Mouse (Mus musculus): Measurements from ENCODE around the gene Pan3.

The Pan3 gene

DNA sequence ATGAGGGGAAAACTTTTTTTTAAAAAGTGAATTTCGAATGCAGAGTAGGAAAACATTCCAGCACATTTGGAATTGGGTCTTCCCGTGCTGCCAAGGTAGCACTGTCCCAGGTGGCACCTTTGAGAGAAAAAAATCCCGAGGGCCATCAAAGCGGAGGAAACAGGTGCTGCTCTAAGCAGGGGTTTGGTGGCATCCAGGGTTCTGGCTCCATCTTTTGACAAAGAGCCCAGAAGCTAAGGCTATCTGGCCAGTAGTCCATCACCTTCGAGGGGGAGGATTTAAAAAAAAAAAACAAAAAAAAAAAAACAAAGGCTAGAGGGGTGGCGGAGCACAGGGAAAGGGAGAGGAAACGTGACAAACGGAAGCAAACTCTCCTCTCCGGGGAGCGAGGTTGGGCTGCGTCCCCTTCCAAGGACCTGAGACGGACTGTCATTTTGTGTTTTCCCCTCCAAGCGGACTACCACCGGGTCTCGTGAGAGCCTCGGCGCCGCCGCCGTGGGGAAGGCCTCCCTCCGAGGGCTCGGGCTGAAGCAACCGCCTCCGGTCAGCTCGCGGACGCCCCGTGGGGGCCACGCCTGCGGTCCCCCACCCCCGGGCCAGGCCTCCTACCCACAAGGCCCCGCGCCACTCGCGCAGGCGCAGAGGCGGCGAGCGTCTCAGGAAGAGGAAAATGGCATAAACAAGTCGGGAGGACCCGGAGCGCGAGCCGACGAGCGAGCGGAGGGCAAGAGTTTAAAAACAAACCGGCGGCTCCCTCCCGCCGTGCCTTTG is at the start of gene Pan3:
Gene Pan3, plus strand, starts transcription at position 627 of the 771 bp plus-strand sequence.
- peak; percentile 95 to 97 for DNase-seq (ENCODE audit: low spot score in 2 of 2)

DNA sequence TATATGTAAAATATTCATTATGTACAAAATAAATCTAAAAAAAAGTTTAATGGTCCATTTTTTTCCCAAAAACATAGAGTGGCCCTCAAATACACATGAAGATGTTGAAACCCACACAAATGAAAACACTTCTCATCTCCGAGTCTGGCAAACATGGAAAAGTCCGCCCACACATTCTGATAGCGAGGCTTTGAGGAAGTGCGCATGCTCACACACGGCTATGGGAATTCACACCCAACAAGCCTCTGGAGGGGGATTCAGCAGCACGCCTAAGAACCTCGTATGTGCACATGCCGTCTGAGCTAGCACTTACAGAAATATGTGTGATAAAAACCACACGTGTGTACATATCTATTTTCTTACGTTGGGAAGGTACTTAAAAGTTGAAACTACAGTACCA is 48.6 kb upstream of the Pan3 start:
- DNase-seq (ENCODE audit: low spot score in 2 of 2), result peak; percentile 22 to 48

GRCm38 (mm10) chr5:147386865-147387264 is 43.1 kb upstream of the Pan3 start:
- no peak for DNase-seq (ENCODE audit: low spot score in 2 of 2)

- no peak for DNase-seq (ENCODE audit: low spot score in 2 of 2)
Observed at GRCm38 (mm10) chr5:147388376-147389008, 41.5 kb upstream of the Pan3 start.

- DNase-seq (ENCODE audit: low spot score in 2 of 2), result no peak
Observed at GRCm38 (mm10) chr5:147389052-147389451, 40.9 kb upstream of the Pan3 start.

DNA sequence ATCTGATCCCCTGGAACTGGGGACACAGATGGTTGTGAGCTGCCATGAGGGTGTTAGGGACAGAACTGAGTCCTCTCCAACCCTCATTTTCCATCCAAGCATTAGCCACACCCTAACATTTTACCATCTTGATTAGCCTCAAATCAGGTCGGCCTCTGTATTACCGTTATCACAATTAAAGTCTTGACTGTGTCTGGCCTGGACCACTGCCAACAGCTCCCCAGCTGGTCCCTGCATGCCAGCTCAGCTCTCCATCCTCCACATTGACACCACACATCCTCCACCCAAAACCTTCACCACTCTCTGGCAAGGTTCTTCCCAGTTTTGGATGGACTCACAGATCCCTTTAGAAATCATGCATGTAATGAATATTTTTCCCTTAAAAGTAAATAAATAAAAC is 39.2 kb upstream of the Pan3 start:
- DNase-seq (ENCODE audit: low spot score in 2 of 2), result no peak

DNA sequence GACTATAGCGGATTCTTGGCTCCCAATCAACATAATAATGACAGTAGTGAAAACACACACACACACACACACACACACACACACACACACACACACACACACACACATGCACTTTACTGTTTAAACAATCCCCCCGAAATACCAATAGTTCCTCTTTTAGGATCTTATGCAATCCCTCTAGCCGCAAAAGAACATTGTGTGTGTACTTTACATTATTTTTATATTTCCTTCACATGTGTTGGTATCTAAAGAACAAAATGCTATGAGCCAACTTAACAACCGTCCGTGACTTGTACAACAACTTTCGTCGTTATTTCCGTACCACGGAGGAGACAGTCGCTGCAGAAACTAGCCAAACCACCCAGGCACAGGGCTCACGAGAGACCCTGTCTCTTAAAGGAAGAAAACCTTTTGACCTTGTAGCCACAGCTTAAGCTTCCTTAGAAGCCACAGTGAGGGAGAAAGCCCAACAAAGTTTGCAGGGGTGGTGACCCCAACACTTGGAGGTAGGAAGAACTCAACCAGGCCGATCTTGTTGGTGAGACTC is 37.2 kb upstream of the Pan3 start:
- no peak for DNase-seq (ENCODE audit: low spot score in 2 of 2)

DNA sequence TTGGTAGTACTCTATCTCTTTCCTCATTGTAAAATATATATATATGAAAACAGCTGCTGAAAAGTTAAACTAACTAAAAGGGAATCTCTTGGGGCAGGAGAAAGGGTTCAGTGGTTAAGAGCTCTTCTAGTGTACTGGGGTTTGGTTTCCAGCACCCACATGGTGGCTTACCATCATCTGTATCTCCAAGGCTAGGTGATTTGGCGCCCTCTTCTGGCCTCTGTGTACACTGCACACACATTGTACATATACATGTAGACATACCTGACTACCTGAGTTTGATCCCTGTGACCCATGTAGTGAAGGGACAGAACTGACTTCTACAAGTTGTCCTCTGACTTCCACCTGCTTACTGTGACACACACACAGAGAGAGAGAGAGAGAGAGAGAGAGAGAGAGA is 34.9 kb upstream of the Pan3 start:
- DNase-seq (ENCODE audit: low spot score in 2 of 2), result no peak

DNA sequence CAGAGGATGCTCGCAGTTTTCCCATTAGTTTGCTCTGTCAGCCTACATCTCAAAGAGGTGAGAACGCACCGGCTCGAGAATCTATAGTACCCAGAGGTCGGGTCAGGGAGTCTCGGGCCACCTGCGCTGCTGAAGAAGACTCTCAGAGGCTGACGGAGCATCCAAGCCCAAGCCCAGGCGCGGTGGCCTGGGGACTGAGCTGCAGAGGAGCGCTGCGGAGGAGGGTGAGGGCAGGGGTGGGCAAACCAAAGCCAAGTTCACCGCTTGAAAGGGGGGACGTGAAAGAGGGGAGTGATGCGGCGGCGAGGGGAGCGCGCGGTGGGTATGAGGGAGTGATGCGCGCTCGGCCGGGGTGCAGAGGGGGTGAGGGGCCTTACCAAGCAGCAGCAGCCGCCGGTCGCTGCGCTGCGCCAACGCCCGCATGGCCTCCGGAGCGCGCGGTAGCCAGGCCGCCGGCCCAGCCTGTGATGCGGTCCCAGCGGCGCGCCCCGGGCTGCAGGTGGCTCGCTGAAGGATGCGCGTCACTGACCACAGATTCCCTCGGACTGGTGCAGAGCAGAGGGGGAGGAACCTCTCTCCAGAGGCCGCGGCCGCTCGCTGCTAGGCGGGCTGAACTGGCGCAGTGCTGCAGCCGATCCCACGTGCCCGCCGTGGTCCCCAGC is 30.0 kb upstream of the Pan3 start, which contains the start of gene Flt3:
Gene Flt3, minus strand, starts transcription at position 647 of the 662 bp plus-strand sequence.
- peak; percentile 22 to 24 for DNase-seq (ENCODE audit: low spot score in 2 of 2)

DNA sequence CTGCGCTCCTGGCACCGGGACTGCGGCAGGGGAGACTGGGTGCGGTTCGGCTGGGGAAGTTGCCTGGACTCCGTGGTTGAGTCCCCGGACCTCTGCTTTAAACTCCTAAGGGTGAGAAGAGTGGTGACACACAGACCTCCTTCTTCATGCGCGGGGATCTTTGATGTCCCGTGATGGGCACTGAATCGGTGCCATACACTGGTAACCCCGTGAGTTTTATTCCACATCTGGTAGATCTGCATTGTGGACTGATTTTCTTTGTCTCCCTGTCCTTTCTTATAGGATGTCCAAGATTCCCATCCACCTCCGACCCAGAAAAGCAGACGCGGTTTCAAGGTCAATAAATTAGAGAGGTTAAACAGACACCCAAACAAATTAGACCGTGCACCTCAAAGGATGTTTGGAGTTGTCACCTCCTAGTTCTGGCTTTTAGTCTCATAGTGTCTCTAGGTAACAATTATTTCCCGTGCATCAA is 29.4 kb upstream of the Pan3 start:
- peak in 1 of 2 experiments; percentile 9 for DNase-seq (ENCODE audit: low spot score in 2 of 2)

- DNase-seq (ENCODE audit: low spot score in 2 of 2), result no peak
Observed at GRCm38 (mm10) chr5:147401024-147401423, 28.9 kb upstream of the Pan3 start.

GRCm38 (mm10) chr5:147402505-147402904 is 27.5 kb upstream of the Pan3 start:
- peak; percentile 45 to 48 for DNase-seq (ENCODE audit: low spot score in 2 of 2)

- DNase-seq (ENCODE audit: low spot score in 2 of 2), result no peak
Observed at GRCm38 (mm10) chr5:147406135-147406534, 23.8 kb upstream of the Pan3 start.

DNA sequence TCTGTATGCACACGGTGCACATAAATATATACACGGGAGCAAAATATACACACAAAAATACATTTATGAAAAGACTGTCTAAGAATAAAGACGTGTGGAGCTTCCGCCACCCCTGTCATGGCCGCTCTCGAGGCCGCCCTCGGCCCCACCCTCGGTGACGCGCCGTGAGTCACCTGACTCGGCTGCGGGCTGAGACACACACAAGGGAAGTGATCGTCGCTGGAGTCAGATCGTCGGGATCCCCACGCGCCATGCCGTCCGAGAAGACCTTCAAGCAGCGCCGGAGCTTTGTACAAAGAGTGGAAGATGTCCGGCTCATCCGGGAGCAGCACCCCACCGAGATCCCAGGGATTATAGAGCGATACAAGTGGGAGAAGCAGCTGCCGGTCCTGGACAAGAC is 21.2 kb upstream of the Pan3 start:
- no peak for DNase-seq (ENCODE audit: low spot score in 2 of 2)

- DNase-seq (ENCODE audit: low spot score in 2 of 2), result no peak
Observed at GRCm38 (mm10) chr5:147410585-147410984, 19.4 kb upstream of the Pan3 start.

GRCm38 (mm10) chr5:147417986-147418385 is 12.0 kb upstream of the Pan3 start:
- no peak for DNase-seq (ENCODE audit: low spot score in 2 of 2)

DNA sequence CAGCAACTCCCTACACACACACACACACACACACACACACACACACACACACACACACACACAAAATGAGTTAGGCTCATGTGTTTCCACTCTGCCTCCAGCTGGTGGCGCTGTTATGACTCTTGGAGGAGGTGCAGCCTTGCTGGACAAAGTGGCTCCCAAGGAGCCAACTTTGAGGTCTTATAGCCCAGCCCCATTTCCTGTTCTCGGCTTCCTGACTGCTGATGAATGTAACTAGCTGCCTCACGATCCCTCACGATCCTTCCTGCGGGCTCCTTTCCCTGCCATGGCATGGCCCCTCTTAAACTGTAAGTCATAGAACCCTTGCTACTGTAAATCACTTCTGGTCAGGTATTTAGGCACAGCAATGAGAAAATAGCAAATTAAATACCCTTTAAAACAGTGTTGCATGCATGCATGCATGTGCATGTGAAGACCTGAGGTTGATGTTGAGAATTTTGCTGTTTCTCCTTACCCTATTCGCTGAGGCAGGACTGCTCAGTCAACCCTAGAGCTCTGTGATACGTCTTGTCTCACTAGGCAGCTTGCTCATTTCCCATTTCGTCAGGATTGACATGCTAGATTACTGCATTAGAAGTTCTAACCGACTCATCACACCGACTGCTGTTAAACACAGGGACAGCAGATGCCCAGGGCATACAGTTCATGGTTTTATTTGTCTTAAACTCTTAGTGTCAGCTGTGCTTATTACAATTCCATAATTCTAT is 11.4 kb upstream of the Pan3 start:
- DNase-seq (ENCODE audit: low spot score in 2 of 2), result no peak

GRCm38 (mm10) chr5:147423612-147424011 is 6.3 kb upstream of the Pan3 start:
- DNase-seq (ENCODE audit: low spot score in 2 of 2), result no peak

- no peak for DNase-seq (ENCODE audit: low spot score in 2 of 2)
Observed at GRCm38 (mm10) chr5:147426048-147426805, 3.7 kb upstream of the Pan3 start.

GRCm38 (mm10) chr5:147430361-147430935 is 487 bp downstream of the Pan3 start:
- peak; percentile 20 to 40 for DNase-seq (ENCODE audit: low spot score in 2 of 2)

All from frontal cortex, postnatal 36 days (tissue).